Mouse (Mus musculus) olfactory bulb, adult 2 months (tissue): Measurements from ENCODE around the gene Six4.

Experiments
- CTCF ChIP-seq: fragments of 200-500 bp; IDR thresholded peaks from 2 replicates; pipeline ENCODE4 v1.5.1; 2012; ENCODE audit warnings: low read depth, mild to moderate bottlenecking, low read length, moderate library complexity; ENCODE audit not compliant: insufficient read depth
- POLR2A ChIP-seq: fragments of 200-500 bp; IDR thresholded peaks from 2 replicates; pipeline ENCODE4 v1.6.1; 2012; ENCODE audit warnings: mild to moderate bottlenecking, low read depth, low read length, moderate library complexity; ENCODE audit not compliant: insufficient read depth

DNA sequence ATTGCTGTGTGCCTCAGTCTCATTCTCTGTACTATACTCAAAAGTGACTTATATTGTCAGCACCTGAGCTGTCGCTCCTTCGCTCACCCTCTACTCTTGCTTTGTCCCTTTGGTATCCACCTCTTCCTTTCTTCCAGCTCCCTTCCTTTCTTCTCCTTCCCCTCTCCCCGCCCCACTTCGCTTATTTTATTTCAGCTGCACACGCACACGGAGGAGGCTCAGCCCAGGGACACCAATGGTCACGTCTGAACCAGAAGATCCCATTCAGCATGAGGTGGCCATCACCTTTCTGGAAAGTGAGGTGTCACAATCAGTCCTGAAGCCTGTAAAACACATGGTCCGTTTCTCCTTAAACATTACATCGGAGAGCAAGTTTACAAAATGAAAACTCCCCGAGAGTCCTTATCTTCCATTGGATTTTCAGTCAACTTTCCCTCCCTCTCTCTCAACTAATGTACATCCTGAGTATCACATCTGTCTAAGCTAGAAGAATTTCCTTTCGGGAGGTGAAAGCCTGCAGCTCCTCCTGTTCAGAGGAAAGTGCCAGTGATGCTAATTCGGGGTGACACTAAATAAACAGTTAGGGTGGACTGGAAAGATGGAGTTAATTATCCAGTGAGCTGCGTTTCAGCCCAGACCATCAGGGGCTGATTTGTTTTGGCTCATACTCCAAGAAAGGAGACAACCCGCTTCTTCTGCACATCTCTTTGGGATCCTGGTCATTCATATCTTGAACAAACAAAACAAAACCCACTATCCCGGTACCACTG is 62.3 kb downstream of the Six4 start:
- no peak for TF ChIP-seq CTCF
- TF ChIP-seq POLR2A, result no peak
